Mouse (Mus musculus) myocyte (in vitro differentiated cells): ENCODE measurements at regions not wholly inside any gene's neighbourhood (a gene's known extent, or its start where the extent isn't known, plus 50 kb on each side); places are given as distances from the start of the nearest gene placed in this dataset.

Experiments
- CEBPB ChIP-seq: IDR thresholded peaks from 2 replicates; pipeline ENCODE4 v1.6.1; 2011; ENCODE audit warnings: mild to moderate bottlenecking, moderate library complexity; ENCODE audit not compliant: poor library complexity, insufficient read depth, severe bottlenecking
- E2F4 ChIP-seq: IDR thresholded peaks from one replicate; pipeline ENCODE4 v1.6.1; 2011; ENCODE audit warnings: mild to moderate bottlenecking, control low read depth, moderate library complexity; ENCODE audit not compliant: insufficient read depth
- MAX ChIP-seq: IDR thresholded peaks from one replicate; pipeline ENCODE4 v1.6.1; 2011; ENCODE audit warnings: low read depth, mild to moderate bottlenecking, control low read depth
- MYOD1 ChIP-seq, 3 experiments: IDR thresholded peaks; one replicate each; pipeline ENCODE4 v1.6.1; 2011; ENCODE audit warnings: control low read depth in 2 of 3, low read depth in 2 of 3, mild to moderate bottlenecking in 2 of 3, moderate library complexity in 1 of 3; ENCODE audit not compliant: insufficient read length in 2 of 3, control insufficient read depth in 1 of 3
- MYOG ChIP-seq, 3 experiments: IDR thresholded peaks; one replicate each; pipeline ENCODE4 v1.6.1; 2011; ENCODE audit warnings: control low read depth in 2 of 3, low read depth in 2 of 3, mild to moderate bottlenecking in 2 of 3; ENCODE audit not compliant: insufficient read length in 2 of 3, control insufficient read depth in 1 of 3, insufficient read depth in 1 of 3
- POLR2A ChIP-seq: IDR thresholded peaks from one replicate; pipeline ENCODE4 v1.6.1; 2011; ENCODE audit warnings: low read depth, mild to moderate bottlenecking, control low read depth, moderate library complexity; ENCODE audit not compliant: insufficient read length
- POLR2AphosphoS2 ChIP-seq: IDR thresholded peaks from one replicate; pipeline ENCODE4 v1.6.1; 2011; ENCODE audit warnings: low read depth, control low read depth; ENCODE audit not compliant: insufficient read length
- REST ChIP-seq: IDR thresholded peaks from one replicate; pipeline ENCODE4 v1.6.1; 2011; ENCODE audit warnings: mild to moderate bottlenecking, control low read depth, moderate library complexity; ENCODE audit not compliant: insufficient read depth, insufficient read length
- TCF12 ChIP-seq: IDR thresholded peaks from one replicate; pipeline ENCODE4 v1.6.1; 2011; ENCODE audit warnings: mild to moderate bottlenecking, control low read depth; ENCODE audit not compliant: poor library complexity, insufficient read depth, severe bottlenecking
- TCF3 ChIP-seq: IDR thresholded peaks from one replicate; pipeline ENCODE4 v1.6.1; 2011; ENCODE audit warnings: low read depth, control low read depth; ENCODE audit not compliant: insufficient read length
- USF1 ChIP-seq: IDR thresholded peaks from one replicate; pipeline ENCODE4 v1.6.1; 2011; ENCODE audit warnings: low read depth, mild to moderate bottlenecking, control low read depth, moderate library complexity

DNA sequence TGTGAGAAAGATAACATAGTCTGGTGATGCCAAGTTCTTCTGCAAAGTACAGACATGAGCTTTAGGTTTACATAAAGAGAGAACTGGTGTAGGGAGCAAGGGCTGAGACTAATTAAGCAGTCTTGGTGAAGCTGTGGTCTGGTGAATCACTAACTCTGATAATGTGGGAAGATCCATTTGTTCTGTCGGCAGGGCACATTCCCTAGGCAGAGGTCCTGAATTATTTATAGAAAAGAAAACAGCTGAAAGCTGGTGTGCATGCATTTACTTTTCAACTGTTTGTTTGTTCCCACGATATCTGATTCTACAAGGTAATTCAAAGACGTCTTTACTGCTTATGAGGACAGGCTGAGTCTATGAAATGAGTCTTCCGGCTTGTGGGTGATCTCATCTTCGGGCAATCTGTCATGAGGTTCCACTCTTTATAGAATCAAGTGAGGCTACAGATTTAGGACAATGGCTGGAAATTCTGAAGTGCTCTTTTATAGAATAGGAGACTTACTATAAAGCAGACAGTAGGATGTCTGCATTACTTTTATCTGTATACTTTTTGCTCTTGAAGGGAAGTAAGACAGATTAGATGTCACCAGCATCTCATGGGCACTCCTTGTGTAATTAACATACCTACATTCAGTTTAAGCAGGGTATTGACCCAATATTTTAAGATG, 221.6 kb upstream of the Lama2 start:
- TF ChIP-seq MYOD1 (IDR thresholded peaks at IDR 0.05; ENCODE audit: control insufficient read depth in 1 of 3, insufficient read length in 2 of 3, low read depth in 2 of 3) (peak in 2 of 3 experiments; percentile 25 to 34), POLR2AphosphoS2 (no peak), POLR2A (no peak), TCF3 (no peak), USF1 (no peak), REST (no peak), TCF12 (peak; percentile 56), MYOG (IDR thresholded peaks at IDR 0.05; ENCODE audit: control insufficient read depth in 1 of 3, insufficient read depth in 1 of 3, insufficient read length in 2 of 3, low read depth in 2 of 3) (peak in 2 of 3 experiments; percentile 25 to 85), MAX (no peak), E2F4 (no peak), CEBPB (no peak)
